Mouse (Mus musculus): ENCODE data around the gene Akap9.

GRCm38 (mm10) chr5:4060313-4060712 lies 132.5 kb downstream of the Akap9 start:
- TF ChIP-seq CTCF (conservative IDR thresholded peaks at IDR 0.05; ENCODE audit: low read length): no peak
- TF ChIP-seq NANOG (IDR thresholded peaks at IDR 0.05; ENCODE audit: borderline replicate concordance, low read length): no peak
- no peak for TF ChIP-seq POU5F1 (IDR thresholded peaks at IDR 0.05; ENCODE audit: borderline replicate concordance, low read length)

All from E14TG2a.4 (cell line).